Mouse (Mus musculus) CH12.LX (cell line): ENCODE measurements around the gene Ntrk3. TPM values are rescaled to one million over a fixed set of nuclear protein-coding genes. Genes with fewer than 3 reads are reported as not detected.

Experiments used
- DNase-seq: peaks from one replicate; pipeline ENCODE4 v3.0.0-alpha.2; 2013; ENCODE audit errors: extremely low read depth
- H3K27ac ChIP-seq: 2 replicates; pipeline ENCODE4 v1.5.1; 2012; ENCODE audit warnings: low read depth, mild to moderate bottlenecking, control low read depth, moderate library complexity; ENCODE audit not compliant: insufficient read depth
- H3K27me3 ChIP-seq: replicated peaks from 2 replicates; pipeline ENCODE3; 2012; ENCODE audit warnings: inconsistent platforms
- H3K36me3 ChIP-seq, 2 experiments: replicated peaks in 1 of 2; 2 replicates each; pipeline versions ENCODE3 to v1.6.1; 2012; ENCODE audit warnings: inconsistent platforms in 1 of 2, low read length in 1 of 2, mild to moderate bottlenecking in 1 of 2, mixed read lengths in 1 of 2, moderate library complexity in 1 of 2; ENCODE audit not compliant: control insufficient read depth in 1 of 2, insufficient read depth in 1 of 2
- H3K4me1 ChIP-seq, 2 experiments: 2 replicates each; pipeline ENCODE4 v1.6.1; 2012; ENCODE audit warnings: inconsistent platforms in 1 of 2, moderate library complexity in 1 of 2; ENCODE audit not compliant: insufficient read depth in 2 of 2, control insufficient read depth in 1 of 2
- H3K4me2 ChIP-seq: 2 replicates; pipeline ENCODE4 v1.6.1; 2012; ENCODE audit warnings: low read depth, mild to moderate bottlenecking, control low read depth; ENCODE audit not compliant: poor library complexity, insufficient read depth, severe bottlenecking
- H3K4me3 ChIP-seq, 3 experiments: fragments of 150-350 bp in 1 of 3; sonication (generic) in 1 of 3; replicated peaks in 1 of 3; 2 replicates each; pipeline versions ENCODE3 to v1.5.1; 2011 to 2012; ENCODE audit warnings: low read depth in 2 of 3, low read length in 2 of 3, mild to moderate bottlenecking in 2 of 3, moderate library complexity in 2 of 3, control low read depth in 1 of 3, improper control_type of control experiment in 1 of 3, inconsistent platforms in 1 of 3, mixed read lengths in 1 of 3; ENCODE audit not compliant: poor library complexity in 1 of 3
- H3K79me2 ChIP-seq: replicated peaks from 2 replicates; pipeline ENCODE4 v1.6.1; 2012; ENCODE audit warnings: mild to moderate bottlenecking, moderate library complexity; ENCODE audit not compliant: control insufficient read depth, poor library complexity, insufficient read depth, severe bottlenecking; ENCODE audit errors: extremely low read depth
- H3K9ac ChIP-seq: 2 replicates; pipeline ENCODE4 v1.6.1; 2012; ENCODE audit warnings: low read depth, mild to moderate bottlenecking, control low read depth, moderate library complexity; ENCODE audit not compliant: insufficient read depth
- H3K9me3 ChIP-seq: replicated peaks from 2 replicates; pipeline ENCODE3; 2012; ENCODE audit warnings: low read length, inconsistent platforms, mixed read lengths
- CTCF ChIP-seq, 2 experiments: IDR thresholded peaks in 1 of 2; conservative IDR thresholded peaks in 1 of 2; 2 replicates each; pipeline ENCODE4 v1.5.1; 2011 to 2012; ENCODE audit warnings: low read depth in 2 of 2, low read length in 2 of 2, improper control_type of control experiment in 1 of 2, inconsistent platforms in 1 of 2, mild to moderate bottlenecking in 1 of 2, moderate library complexity in 1 of 2
- E2F4 ChIP-seq: IDR thresholded peaks from 2 replicates; pipeline ENCODE4 v1.6.1; 2011; ENCODE audit warnings: low read depth, low read length, improper control_type of control experiment; ENCODE audit not compliant: insufficient replicate concordance
- ETS1 ChIP-seq: conservative IDR thresholded peaks from 2 replicates; pipeline ENCODE4 v1.6.1; 2012; ENCODE audit warnings: low read depth, mild to moderate bottlenecking, inconsistent platforms, low read length, improper control_type of control experiment, moderate library complexity
- JUN ChIP-seq: IDR thresholded peaks from 2 replicates; pipeline ENCODE4 v1.6.1; 2011; ENCODE audit warnings: low read depth, mild to moderate bottlenecking, low read length, improper control_type of control experiment, moderate library complexity; ENCODE audit not compliant: insufficient read depth
- JUND ChIP-seq: conservative IDR thresholded peaks from 2 replicates; pipeline ENCODE4 v1.6.1; 2011; ENCODE audit warnings: low read depth, low read length, improper control_type of control experiment
- KAT2A ChIP-seq: IDR thresholded peaks from 2 replicates; pipeline ENCODE4 v1.6.1; 2012; ENCODE audit warnings: low read length, improper control_type of control experiment, inconsistent platforms; ENCODE audit not compliant: insufficient replicate concordance
- MEF2A ChIP-seq: IDR thresholded peaks from 2 replicates; pipeline ENCODE4 v1.6.1; 2014; ENCODE audit warnings: low read depth, mild to moderate bottlenecking, inconsistent platforms, low read length, improper control_type of control experiment, borderline replicate concordance
- NELFE ChIP-seq: IDR thresholded peaks from 2 replicates; pipeline ENCODE4 v1.6.1; 2011; ENCODE audit warnings: low read depth, low read length, improper control_type of control experiment
- NRF1 ChIP-seq: IDR thresholded peaks from 2 replicates; pipeline ENCODE4 v1.6.1; 2014; ENCODE audit warnings: low read depth, mild to moderate bottlenecking, inconsistent platforms, low read length, improper control_type of control experiment, moderate library complexity
- PAX5 ChIP-seq: IDR thresholded peaks from 2 replicates; pipeline ENCODE4 v1.6.1; 2012; ENCODE audit warnings: low read length, inconsistent platforms, mixed read lengths
- POLR2AphosphoS2 ChIP-seq: IDR thresholded peaks from 2 replicates; pipeline ENCODE4 v1.6.1; 2011; ENCODE audit warnings: low read depth, low read length, improper control_type of control experiment
- RAD21 ChIP-seq: IDR thresholded peaks from 2 replicates; pipeline ENCODE4 v1.6.1; 2011; ENCODE audit warnings: low read depth, mild to moderate bottlenecking, low read length, improper control_type of control experiment, moderate library complexity
- SMC3 ChIP-seq: IDR thresholded peaks from 2 replicates; pipeline ENCODE4 v1.6.1; 2011; ENCODE audit warnings: low read depth, low read length, improper control_type of control experiment
- TBP ChIP-seq: conservative IDR thresholded peaks from 2 replicates; pipeline ENCODE4 v1.6.1; 2011; ENCODE audit warnings: low read depth, low read length, improper control_type of control experiment
- UBTF ChIP-seq: IDR thresholded peaks from 2 replicates; pipeline ENCODE4 v1.6.1; 2012; ENCODE audit warnings: low read depth, mild to moderate bottlenecking, inconsistent platforms, low read length, improper control_type of control experiment, moderate library complexity
- USF1 ChIP-seq: IDR thresholded peaks from 2 replicates; pipeline ENCODE4 v1.6.1; 2014; ENCODE audit warnings: low read depth, mild to moderate bottlenecking, inconsistent platforms, low read length, improper control_type of control experiment
- USF2 ChIP-seq: conservative IDR thresholded peaks from 2 replicates; pipeline ENCODE4 v1.6.1; 2011; ENCODE audit warnings: low read depth, low read length, improper control_type of control experiment
- ZMIZ1 ChIP-seq: IDR thresholded peaks from 2 replicates; pipeline ENCODE4 v1.6.1; 2012; ENCODE audit warnings: low read depth, mild to moderate bottlenecking, inconsistent platforms, low read length, improper control_type of control experiment
- dilution Hi-C: fragments of 300-500 bp; cut with MboI; formaldehyde crosslinking; loops from 2 replicates; pipeline ENCODE4 v1.14.3; 2020; ENCODE audit warnings: low sequenced_read_pairs; ENCODE audit not compliant: extremely low pct_unique_long_range_greater_than_20kb, extremely low pct_ligation_motif_present
- in situ Hi-C: fragments of 300-500 bp; cut with MboI; formaldehyde crosslinking; loops from 3 replicates; pipeline ENCODE4 v1.14.3; 2019; ENCODE audit warnings: low sequenced_read_pairs, low pct_ligation_motif_present, low pct_unique_long_range_greater_than_20kb, mixed read lengths
- polyA plus RNA-seq: library from polyadenylated mRNA; unstranded; fragments of >175 nt; gene quantifications from 2 replicates; pipeline ENCODE4 v1.2.1, GENCODE M21; 2012; ENCODE audit warnings: low read depth; ENCODE audit not compliant: insufficient read length
- total RNA-seq, 2 experiments: library from RNA; depleted of rRNA; stranded (reverse); fragments of 300-350 nt in 1 of 2; fragments of >200 nt in 1 of 2; gene quantifications; 2 replicates each; pipeline ENCODE4 v1.2.3; 2012 to 2014

Ntrk3 gene
- total and polyA plus RNA-seq, 3 experiments = 0.21 TPM; not detected in 2

DNA sequence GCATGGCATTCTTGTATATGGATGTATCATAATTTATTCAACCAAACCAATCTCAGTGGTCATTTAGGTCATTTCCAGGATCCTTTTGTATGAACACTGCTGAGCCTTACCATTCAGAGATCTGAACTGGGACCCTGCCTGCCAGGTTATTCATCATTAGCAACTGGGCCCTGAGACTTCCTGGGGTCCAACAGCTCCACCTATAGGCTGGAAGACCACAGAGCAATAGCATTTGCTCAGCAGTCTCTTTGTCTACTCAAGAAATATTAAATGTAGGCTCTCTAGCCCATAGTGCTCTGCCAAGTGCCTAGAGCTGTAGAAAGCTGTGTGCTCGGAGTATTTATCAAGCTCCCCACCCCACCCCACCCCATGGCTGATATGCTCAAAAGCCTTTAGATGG lies 85.5 kb downstream of the Ntrk3 start:
- no peaks in the 10 kb centered on the region for H3K4me1 ChIP-seq

GRCm38 (mm10) chr7:78651540-78651939 lies 86.3 kb downstream of the Ntrk3 start:
- H3K36me3 ChIP-seq = no peaks in the 10 kb centered on the region
- H3K27ac ChIP-seq = no peak overlapping the region
- H3K4me2 ChIP-seq = no peak overlapping the region
- H3K9me3 ChIP-seq = no peaks in the 10 kb centered on the region
- no peak overlapping the region for H3K9ac ChIP-seq
- H3K4me3 ChIP-seq = no peak overlapping the region
- dilution Hi-C loops = no loop called here
- no peak for DNase-seq
- peaks cover 82% of the 10 kb centered on the region for H3K27me3 ChIP-seq
- no peaks in the 10 kb centered on the region for H3K79me2 ChIP-seq
- H3K4me1 ChIP-seq = no peaks in the 10 kb centered on the region
- in situ Hi-C loops = no loop called here
- TF ChIP-seq KAT2A (no peak), USF1 (no peak), USF2 (no peak), NRF1 (no peak), JUN (no peak), E2F4 (no peak), SMC3 (no peak)

More for the DNA sequence above, 85.5 kb downstream of the Ntrk3 start:
- H3K36me3 ChIP-seq = no peaks in the 10 kb centered on the region
- in situ Hi-C loops = no loop called here
- peaks cover 81% of the 10 kb centered on the region for H3K27me3 ChIP-seq
- TF ChIP-seq NELFE (no peak), PAX5 (no peak), MEF2A (no peak), ZMIZ1 (no peak), CTCF (conservative IDR thresholded peaks at IDR 0.05 in 1 of 2, IDR thresholded peaks at IDR 0.05 in 1 of 2; ENCODE audit: low read depth in 2 of 2, low read length in 2 of 2) (peak; percentile 22 to 58; a peak in 2 of 4 replicates), SMC3 (no peak), RAD21 (peak; percentile 7), JUND (no peak), UBTF (no peak), POLR2AphosphoS2 (no peak), TBP (no peak), ETS1 (no peak)
- TF ChIP-seq, all 38 proteins: peak for 2
- peak; percentile 5 for DNase-seq
- Histone ChIP-seq H3K27ac (no peak overlapping the region), H3K9me3 (no peaks in the 10 kb centered on the region), H3K9ac (no peak overlapping the region), H3K4me3 (no peak overlapping the region), H3K79me2 (no peaks in the 10 kb centered on the region), H3K4me2 (no peak overlapping the region)
- dilution Hi-C loops = no loop called here
